Mouse (Mus musculus) bone marrow, adult 2 months (tissue): ENCODE measurements around the gene Hoxc12.

Experiments used
- CTCF ChIP-seq: fragments of 200-500 bp; IDR thresholded peaks from 2 replicates; pipeline ENCODE4 v1.5.1; 2011; ENCODE audit warnings: low read length, control low read depth; ENCODE audit not compliant: control insufficient read depth, insufficient read depth
- POLR2A ChIP-seq: fragments of 200-500 bp; IDR thresholded peaks from 2 replicates; pipeline ENCODE4 v1.6.1; 2011; ENCODE audit warnings: low read depth, mild to moderate bottlenecking, control low read depth, low read length, borderline replicate concordance; ENCODE audit not compliant: control insufficient read depth

DNA sequence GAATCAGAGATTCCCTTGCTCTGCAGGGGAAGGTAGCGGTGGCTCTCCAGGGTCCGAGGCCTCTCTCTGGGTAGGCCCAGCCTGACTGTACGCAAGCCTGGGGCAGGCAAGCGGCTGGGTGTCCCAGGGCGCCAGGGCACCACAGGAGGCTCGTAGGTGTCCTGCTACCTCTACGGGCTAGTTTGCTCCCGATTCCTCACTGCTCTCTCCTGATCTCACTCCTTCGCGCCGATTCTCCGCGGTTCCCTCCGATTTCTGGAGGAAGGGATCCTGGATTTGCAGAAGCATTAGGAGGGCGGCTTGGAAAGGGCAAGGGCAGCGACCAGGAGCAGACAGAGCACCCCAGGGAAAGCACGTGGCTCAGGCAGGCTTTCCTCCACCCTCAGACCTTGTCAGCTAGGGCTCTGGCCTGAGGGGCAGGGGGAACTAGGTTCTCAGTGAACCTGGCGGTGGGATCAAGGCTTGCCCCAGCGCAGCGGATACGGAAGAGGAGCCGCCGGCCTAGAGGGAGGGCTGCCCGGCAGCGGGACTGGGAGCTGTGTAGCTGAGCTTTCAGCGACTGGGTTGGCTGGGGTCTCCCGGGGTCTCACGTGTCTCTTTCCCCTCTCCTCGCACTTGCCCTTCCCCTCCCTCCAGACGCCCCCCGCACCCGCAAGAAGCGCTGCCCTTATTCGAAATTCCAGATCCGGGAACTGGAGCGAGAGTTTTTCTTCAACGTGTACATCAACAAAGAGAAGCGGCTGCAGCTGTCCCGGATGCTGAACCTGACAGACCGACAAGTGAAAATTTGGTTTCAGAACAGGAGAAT lies 19.5 kb downstream of the Hoxc12 start:
- TF ChIP-seq POLR2A (no peak), CTCF (no peak)
